Mouse (Mus musculus) neural tube, embryonic 10.5 days (tissue): ENCODE measurements around the gene Adamts17.

Experiments used
- DNase-seq: peaks from one replicate; pipeline ENCODE4 v3.0.0-alpha.2; 2017; ENCODE audit warnings: low spot score; ENCODE audit errors: extremely low spot score

Gene Adamts17

GRCm38 (mm10) chr7:66839463-66840007, at the start of gene Adamts17:
Adamts17 (plus strand) TSS chr7:66839735.
- DNase-seq: peak; percentile 85

- DNase-seq: peak; percentile 15
These were observed 49.4 kb upstream of the Adamts17 start for GRCm38 (mm10) chr7:66789860-66790748.

GRCm38 (mm10) chr7:66791022-66791421, 48.5 kb upstream of the Adamts17 start:
- no peak for DNase-seq

- no peak for DNase-seq
These were observed 42.6 kb upstream of the Adamts17 start for GRCm38 (mm10) chr7:66796909-66797308.

- no peak for DNase-seq
These were observed 42.2 kb upstream of the Adamts17 start for GRCm38 (mm10) chr7:66797345-66797744.

GRCm38 (mm10) chr7:66798826-66799225, 40.7 kb upstream of the Adamts17 start:
- peak; percentile 27 for DNase-seq

GRCm38 (mm10) chr7:66800784-66801183, 38.8 kb upstream of the Adamts17 start:
- no peak for DNase-seq

- no peak for DNase-seq
These were observed 37.8 kb upstream of the Adamts17 start for GRCm38 (mm10) chr7:66801785-66802184.

- DNase-seq: peak; percentile 13
These were observed 35.7 kb upstream of the Adamts17 start for GRCm38 (mm10) chr7:66803798-66804197.

- DNase-seq: no peak
These were observed 32.7 kb upstream of the Adamts17 start for GRCm38 (mm10) chr7:66806801-66807200.

- DNase-seq: no peak
These were observed 29.1 kb upstream of the Adamts17 start for GRCm38 (mm10) chr7:66810436-66810835.

GRCm38 (mm10) chr7:66811294-66811693, 28.2 kb upstream of the Adamts17 start:
- no peak for DNase-seq

- DNase-seq: no peak
These were observed 27.2 kb upstream of the Adamts17 start for GRCm38 (mm10) chr7:66812289-66812688.

- DNase-seq: no peak
These were observed 26.8 kb upstream of the Adamts17 start for GRCm38 (mm10) chr7:66812737-66813136.

- no peak for DNase-seq
These were observed 26.4 kb upstream of the Adamts17 start for GRCm38 (mm10) chr7:66813172-66813571.

- DNase-seq: no peak
These were observed 24.0 kb upstream of the Adamts17 start for GRCm38 (mm10) chr7:66815526-66815925.

- DNase-seq: peak; percentile 60
These were observed 19.5 kb upstream of the Adamts17 start for GRCm38 (mm10) chr7:66820034-66820433.

GRCm38 (mm10) chr7:66830803-66831202, 8.7 kb upstream of the Adamts17 start:
- DNase-seq: no peak

- no peak for DNase-seq
These were observed 8.2 kb upstream of the Adamts17 start for GRCm38 (mm10) chr7:66831295-66831694.

- peak; percentile 63 for DNase-seq
These were observed 629 bp downstream of the Adamts17 start for GRCm38 (mm10) chr7:66840008-66840719.

- DNase-seq: no peak
These were observed 1.6 kb downstream of the Adamts17 start for GRCm38 (mm10) chr7:66841165-66841564.

GRCm38 (mm10) chr7:66842021-66842420, 2.5 kb downstream of the Adamts17 start:
- DNase-seq: peak; percentile 70
